ENCODE assay signal across 13 mouse cellular contexts in genomic region chr19:40269526-40269925, GRCm38 (mm10). TPM values are rescaled to one million over a fixed set of nuclear protein-coding genes. Genes with fewer than 3 reads are reported as not detected.
A peak's percentile ranks its signal among the peaks of the same experiment; 100 is the strongest.
DNase-seq lines count a peak whose midpoint lies in the region; ATAC-seq and TF ChIP-seq lines count a peak whose summit lies in the region.
"Had no signal": no experiment of that assay in that cellular context is flagged by ENCODE, and none has a peak within 500 bp of the region (broad histone marks: within the 10 kb centered on the region; RNA-seq: fewer than 3 reads in every experiment).

No protein-coding gene starts in this region.

- no peak for TF ChIP-seq CTCF in cerebellum, adult 2 months (IDR thresholded peaks at IDR 0.05; ENCODE audit: borderline replicate concordance, insufficient read depth, low read depth, low read length)

- H3K9me3 ChIP-seq in neural tube, embryonic 13.5 days = no peaks in the 10 kb centered on the region
- H3K9me3 ChIP-seq in neural tube, embryonic 15.5 days (replicated peaks) = no peaks in the 10 kb centered on the region
- H3K9me3 ChIP-seq in limb, embryonic 13.5 days = no peaks in the 10 kb centered on the region
- H3K9me3 ChIP-seq: forebrain, embryonic 12.5 days; hindbrain, embryonic 10.5 days had no signal

- peaks cover 41% of the 10 kb centered on the region for H3K27me3 ChIP-seq in neural tube, embryonic 13.5 days
- H3K27me3 ChIP-seq in neural tube, embryonic 15.5 days (replicated peaks) = peaks cover 40% of the 10 kb centered on the region
- peaks cover 51% of the 10 kb centered on the region for H3K27me3 ChIP-seq in limb, embryonic 13.5 days
- H3K27me3 ChIP-seq in cerebellum, adult 2 months (ENCODE audit: control insufficient read depth, insufficient read depth, low read length) = no peaks in the 10 kb centered on the region; the same call in 1 of the 2 replicates

- no peak for ATAC-seq in neural tube, embryonic 13.5 days (ENCODE audit: low read depth)
- ATAC-seq in neural tube, embryonic 15.5 days (ENCODE audit: low FRiP score) = no peak
- ATAC-seq in limb, embryonic 13.5 days (ENCODE audit: low FRiP score, low read depth) = no peak
- ATAC-seq in activated CD4-positive, CD25-positive, alpha-beta regulatory T cell, adult 4 months = no peak

- no peak overlapping the region for H3K9ac ChIP-seq in neural tube, embryonic 13.5 days
- no peak overlapping the region for H3K9ac ChIP-seq in neural tube, embryonic 15.5 days (replicated peaks)
- no peak overlapping the region for H3K9ac ChIP-seq in limb, embryonic 13.5 days
- H3K9ac ChIP-seq: forebrain, embryonic 12.5 days had no signal

- no peak overlapping the region for H3K27ac ChIP-seq in neural tube, embryonic 13.5 days (replicated peaks)
- H3K27ac ChIP-seq in neural tube, embryonic 15.5 days (replicated peaks) = no peak overlapping the region
- H3K27ac ChIP-seq in limb, embryonic 13.5 days = no peak overlapping the region
- no peak overlapping the region for H3K27ac ChIP-seq in cerebellum, adult 2 months (ENCODE audit: insufficient read depth, low read length)
- H3K27ac ChIP-seq: forebrain, embryonic 12.5 days; hindbrain, embryonic 10.5 days had no signal

- peak; percentile 46 to 50 for DNase-seq in heart, adult 18-20 months
- DNase-seq in heart, postnatal 4 days = no peak
- no peak for DNase-seq in kidney, adult 9 months
- DNase-seq in cerebellum, adult 2 months = no peak
- DNase-seq: cerebellum, postnatal 14 days; kidney, postnatal 10 days; retina, postnatal 1 day had no signal

- no peaks in the 10 kb centered on the region for H3K36me3 ChIP-seq in neural tube, embryonic 13.5 days
- H3K36me3 ChIP-seq in neural tube, embryonic 15.5 days = no peaks in the 10 kb centered on the region
- H3K36me3 ChIP-seq in limb, embryonic 13.5 days = no peaks in the 10 kb centered on the region
- H3K36me3 ChIP-seq: forebrain, embryonic 12.5 days; hindbrain, embryonic 10.5 days had no signal

- peak overlapping the region; percentile 98; the same call in 1 of the 2 replicates for H3K4me2 ChIP-seq in neural tube, embryonic 13.5 days
- no peak overlapping the region for H3K4me2 ChIP-seq in neural tube, embryonic 15.5 days
- H3K4me2 ChIP-seq in limb, embryonic 13.5 days (replicated peaks) = peak overlapping the region; percentile 97

- no peak for TF ChIP-seq POLR2A in cerebellum, adult 2 months (IDR thresholded peaks at IDR 0.05; ENCODE audit: borderline replicate concordance, insufficient read depth, low read length)

- peaks cover 18% of the 10 kb centered on the region for H3K4me1 ChIP-seq in neural tube, embryonic 13.5 days (replicated peaks)
- peaks cover 18% of the 10 kb centered on the region for H3K4me1 ChIP-seq in neural tube, embryonic 15.5 days
- no peaks in the 10 kb centered on the region for H3K4me1 ChIP-seq in limb, embryonic 13.5 days
- H3K4me1 ChIP-seq in cerebellum, adult 2 months (ENCODE audit: control insufficient read depth, insufficient read depth, low read length) = no peaks in the 10 kb centered on the region

- no peak overlapping the region for H3K4me3 ChIP-seq in neural tube, embryonic 13.5 days
- no peak overlapping the region for H3K4me3 ChIP-seq in neural tube, embryonic 15.5 days (replicated peaks)
- H3K4me3 ChIP-seq in limb, embryonic 13.5 days = peak overlapping the region; percentile 63
- H3K4me3 ChIP-seq in cerebellum, adult 2 months (replicated peaks; ENCODE audit: insufficient read depth, low read depth, low read length) = no peak overlapping the region

- WGBS in neural tube, embryonic 13.5 days = 77% methylated on average over 5 of the region's 5 CpGs
- 78% methylated on average over 5 of the region's 5 CpGs for WGBS in neural tube, embryonic 15.5 days
- WGBS in limb, embryonic 13.5 days = 79% methylated on average over 5 of the region's 5 CpGs
- WGBS in cerebellum, adult 2 months = 55% methylated on average over 5 of the region's 5 CpGs

RNA-seq across cellular contexts. Expression of gene Pdlim1, which starts 2.1 kb away (rescaled TPM):
- total RNA-seq in heart, adult 18-20 months (2021) = 100 to 1,000 TPM; 119 to 169 TPM
- 100 to 1,000 TPM; 266 to 281 TPM for total RNA-seq in heart, postnatal 4 days (2021)
- polyA plus RNA-seq in neural tube, embryonic 13.5 days (2015; fragmentation: Nextera tagmentation; extraction: Ambion mirVana) = 26.2 and 27.3 TPM in 2 replicates
- polyA plus RNA-seq in neural tube, embryonic 15.5 days (2015; fragmentation: Nextera tagmentation; extraction: Ambion mirVana) = 12.8 and 117 TPM in 2 replicates
- 112 and 125 TPM in 2 replicates for polyA plus RNA-seq in limb, embryonic 13.5 days (2015; fragmentation: Nextera tagmentation; extraction: Ambion mirVana)
- 100 to 1,000 TPM; 169 to 193 TPM for polyA plus RNA-seq in activated CD4-positive, CD25-positive, alpha-beta regulatory T cell, adult 4 months (2017; shearing (Covaris generic))
- polyA plus RNA-seq in cerebellum, adult 2 months (2012; rRNA removed) = 20.1 and 23.2 TPM in 2 replicates

Comparison
In these comparisons a context has a peak if more than half of its experiments do, and no peak if none do; other contexts are left out.
1. DNase-seq: peak in heart, adult 18-20 months (2 of 2); none in heart, postnatal 4 days (single experiment), kidney, adult 9 months (single experiment) and cerebellum, adult 2 months (0 of 2).